Mouse (Mus musculus): ENCODE results near the gene Tfip11. TPM values are rescaled to one million over a fixed set of nuclear protein-coding genes. Genes with fewer than 3 reads are reported as not detected.
A peak's percentile ranks its signal among the peaks of the same experiment; 100 is the strongest.

The Tfip11 gene
- total and polyA plus RNA-seq, 2 experiments: 7.7 to 19.1 TPM

GRCm38 (mm10) chr5:112369326-112369725 lies 43.2 kb downstream of the Tfip11 start:
- H3K4me1 ChIP-seq (ENCODE audit: control insufficient read depth, insufficient read depth, low read length): no peaks in the 10 kb centered on the region
- H3K4me3 ChIP-seq (ENCODE audit: insufficient read depth, low read depth, low read length): no peak overlapping the region
- peaks cover 6% of the 10 kb centered on the region; the same call in 1 of the 2 replicates for H3K36me3 ChIP-seq (ENCODE audit: control insufficient read depth, insufficient read depth, low read length)
- DNase-seq (ENCODE audit: extremely low read depth, low read depth, low spot score): no peak
- H3K79me2 ChIP-seq (ENCODE audit: control insufficient read depth, insufficient read depth, low read length): no peaks in the 10 kb centered on the region
- TF ChIP-seq POLR2A (IDR thresholded peaks at IDR 0.05; ENCODE audit: extremely low read depth, insufficient read depth, low read length): no peak
- TF ChIP-seq CTCF (IDR thresholded peaks at IDR 0.05; ENCODE audit: low read depth, low read length): no peak
- no peaks in the 10 kb centered on the region for H3K27me3 ChIP-seq (ENCODE audit: control insufficient read depth, insufficient read depth, low read length)
- WGBS: 89% methylated on average over 13 of the region's 13 CpGs
- no peak overlapping the region for H3K9ac ChIP-seq (ENCODE audit: low read depth, low read length)
- H3K27ac ChIP-seq (replicated peaks; ENCODE audit: insufficient read depth, low read depth, low read length): no peak overlapping the region

- DNase-seq (ENCODE audit: extremely low read depth, low read depth, low spot score): no peak
- H3K27me3 ChIP-seq (ENCODE audit: control insufficient read depth, insufficient read depth, low read length): no peaks in the 10 kb centered on the region
- 93% methylated on average over 12 of the region's 12 CpGs for WGBS
- no peaks in the 10 kb centered on the region for H3K79me2 ChIP-seq (ENCODE audit: control insufficient read depth, insufficient read depth, low read length)
- no peak overlapping the region for H3K27ac ChIP-seq (replicated peaks; ENCODE audit: insufficient read depth, low read depth, low read length)
- H3K36me3 ChIP-seq (ENCODE audit: control insufficient read depth, insufficient read depth, low read length): peaks cover 6% of the 10 kb centered on the region; the same call in 1 of the 2 replicates
- TF ChIP-seq POLR2A (IDR thresholded peaks at IDR 0.05; ENCODE audit: extremely low read depth, insufficient read depth, low read length): no peak
- TF ChIP-seq CTCF (IDR thresholded peaks at IDR 0.05; ENCODE audit: low read depth, low read length): no peak
- H3K4me1 ChIP-seq (ENCODE audit: control insufficient read depth, insufficient read depth, low read length): no peaks in the 10 kb centered on the region
- no peak overlapping the region for H3K9ac ChIP-seq (ENCODE audit: low read depth, low read length)
- no peak overlapping the region for H3K4me3 ChIP-seq (ENCODE audit: insufficient read depth, low read depth, low read length)
Measured at GRCm38 (mm10) chr5:112370236-112370813, 44.2 kb downstream of the Tfip11 start.

GRCm38 (mm10) chr5:112371933-112372332 lies 45.8 kb downstream of the Tfip11 start:
- Histone ChIP-seq H3K9ac (ENCODE audit: low read depth, low read length) (no peak overlapping the region), H3K27me3 (ENCODE audit: control insufficient read depth, insufficient read depth, low read length) (no peaks in the 10 kb centered on the region), H3K27ac (replicated peaks; ENCODE audit: insufficient read depth, low read depth, low read length) (no peak overlapping the region), H3K79me2 (ENCODE audit: control insufficient read depth, insufficient read depth, low read length) (no peaks in the 10 kb centered on the region), H3K4me3 (ENCODE audit: insufficient read depth, low read depth, low read length) (no peak overlapping the region), H3K36me3 (ENCODE audit: control insufficient read depth, insufficient read depth, low read length) (peaks cover 4% of the 10 kb centered on the region; the same call in 1 of the 2 replicates), H3K4me1 (ENCODE audit: control insufficient read depth, insufficient read depth, low read length) (no peaks in the 10 kb centered on the region)
- 87% methylated on average over 7 of the region's 7 CpGs for WGBS
- TF ChIP-seq CTCF (IDR thresholded peaks at IDR 0.05; ENCODE audit: low read depth, low read length): no peak
- TF ChIP-seq POLR2A (IDR thresholded peaks at IDR 0.05; ENCODE audit: extremely low read depth, insufficient read depth, low read length): no peak
- DNase-seq (ENCODE audit: extremely low read depth, low read depth, low spot score): no peak

- no peak overlapping the region for H3K9ac ChIP-seq (ENCODE audit: low read depth, low read length)
- 94% methylated on average over 4 of the region's 4 CpGs for WGBS
- TF ChIP-seq CTCF (IDR thresholded peaks at IDR 0.05; ENCODE audit: low read depth, low read length) (no peak), POLR2A (IDR thresholded peaks at IDR 0.05; ENCODE audit: extremely low read depth, insufficient read depth, low read length) (no peak)
- H3K27me3 ChIP-seq (ENCODE audit: control insufficient read depth, insufficient read depth, low read length): no peaks in the 10 kb centered on the region
- no peaks in the 10 kb centered on the region for H3K4me1 ChIP-seq (ENCODE audit: control insufficient read depth, insufficient read depth, low read length)
- H3K36me3 ChIP-seq (ENCODE audit: control insufficient read depth, insufficient read depth, low read length): peaks cover 4% of the 10 kb centered on the region
- no peak overlapping the region for H3K4me3 ChIP-seq (ENCODE audit: insufficient read depth, low read depth, low read length)
- DNase-seq (ENCODE audit: extremely low read depth, low read depth, low spot score): no peak
- H3K27ac ChIP-seq (replicated peaks; ENCODE audit: insufficient read depth, low read depth, low read length): no peak overlapping the region
- H3K79me2 ChIP-seq (ENCODE audit: control insufficient read depth, insufficient read depth, low read length): no peaks in the 10 kb centered on the region
Measured at GRCm38 (mm10) chr5:112376111-112376510, 50.0 kb downstream of the Tfip11 start.

GRCm38 (mm10) chr5:112377380-112377779 lies 51.2 kb downstream of the Tfip11 start:
- Histone ChIP-seq H3K27ac (replicated peaks; ENCODE audit: insufficient read depth, low read depth, low read length) (no peak overlapping the region), H3K36me3 (ENCODE audit: control insufficient read depth, insufficient read depth, low read length) (peaks cover 2% of the 10 kb centered on the region)

GRCm38 (mm10) chr5:112378716-112379115 lies 52.6 kb downstream of the Tfip11 start:
- H3K4me3 ChIP-seq (ENCODE audit: insufficient read depth, low read depth, low read length): no peak overlapping the region
- H3K4me1 ChIP-seq (ENCODE audit: control insufficient read depth, insufficient read depth, low read length): no peaks in the 10 kb centered on the region
- TF ChIP-seq POLR2A (IDR thresholded peaks at IDR 0.05; ENCODE audit: extremely low read depth, insufficient read depth, low read length) (no peak), CTCF (IDR thresholded peaks at IDR 0.05; ENCODE audit: low read depth, low read length) (no peak)
- H3K27me3 ChIP-seq (ENCODE audit: control insufficient read depth, insufficient read depth, low read length): no peaks in the 10 kb centered on the region
- H3K27ac ChIP-seq (replicated peaks; ENCODE audit: insufficient read depth, low read depth, low read length): no peak overlapping the region
- 55% methylated on average over 6 of the region's 6 CpGs for WGBS
- peak; percentile 24 for DNase-seq (ENCODE audit: extremely low read depth, low read depth, low spot score)
- H3K9ac ChIP-seq (ENCODE audit: low read depth, low read length): no peak overlapping the region
- peaks cover 2% of the 10 kb centered on the region; the same call in 1 of the 2 replicates for H3K36me3 ChIP-seq (ENCODE audit: control insufficient read depth, insufficient read depth, low read length)
- H3K79me2 ChIP-seq (ENCODE audit: control insufficient read depth, insufficient read depth, low read length): no peaks in the 10 kb centered on the region

More at GRCm38 (mm10) chr5:112377380-112377779, 51.2 kb downstream of the Tfip11 start:
- no peaks in the 10 kb centered on the region for H3K27me3 ChIP-seq (ENCODE audit: control insufficient read depth, insufficient read depth, low read length)
- DNase-seq (ENCODE audit: extremely low read depth, low read depth, low spot score): no peak
- no peak overlapping the region for H3K4me3 ChIP-seq (ENCODE audit: insufficient read depth, low read depth, low read length)
- TF ChIP-seq POLR2A (IDR thresholded peaks at IDR 0.05; ENCODE audit: extremely low read depth, insufficient read depth, low read length): no peak
- TF ChIP-seq CTCF (IDR thresholded peaks at IDR 0.05; ENCODE audit: low read depth, low read length): no peak
- 100% methylated on average over 1 of the region's 1 CpGs for WGBS
- no peaks in the 10 kb centered on the region for H3K4me1 ChIP-seq (ENCODE audit: control insufficient read depth, insufficient read depth, low read length)
- H3K9ac ChIP-seq (ENCODE audit: low read depth, low read length): no peak overlapping the region
- H3K79me2 ChIP-seq (ENCODE audit: control insufficient read depth, insufficient read depth, low read length): no peaks in the 10 kb centered on the region
